Mouse (Mus musculus) urinary bladder, postnatal 0 days (tissue): ENCODE results near the gene Vmn1r184. TPM values are rescaled to one million over a fixed set of nuclear protein-coding genes. Genes with fewer than 3 reads are reported as not detected.

Experiments used
- polyA plus RNA-seq: library from polyadenylated mRNA; unstranded; fragments of >200 nt; fragmentation: Nextera tagmentation; extraction: Ambion mirVana; gene quantifications from 2 replicates; pipeline ENCODE4 v1.2.1, GENCODE M21; 2015

The Vmn1r184 gene
- polyA plus RNA-seq = not detected in 2 replicates

GRCm38 (mm10) chr7:26260034-26260433, at the start of gene Vmn1r184:
Gene Vmn1r184 (plus strand): TSS chr7:26260334.

GRCm38 (mm10) chr7:26306926-26307325, 46.8 kb downstream of the Vmn1r184 start, which contains the start of gene Cyp2a4:
Gene Cyp2a4 (plus strand): TSS chr7:26307169.

Other genes starting within 250 kb of the Vmn1r184 start
- not detected in 2 replicates for gene Cyp2b13, start 198.8 kb upstream of the Vmn1r184 start, polyA plus RNA-seq
- 0.06 TPM in 1 of 2 replicates, not detected in the other for gene Cyp2b9, start 86.9 kb upstream of the Vmn1r184 start, polyA plus RNA-seq
- not detected in 2 replicates for gene Cyp2a4, start 46.8 kb downstream of the Vmn1r184 start, polyA plus RNA-seq
- gene Nlrp9c, start 143.4 kb downstream of the Vmn1r184 start, polyA plus RNA-seq = not detected in 2 replicates
- not detected in 2 replicates for gene Nlrp4a, start 174.8 kb downstream of the Vmn1r184 start, polyA plus RNA-seq